Mouse (Mus musculus) heart, postnatal 0 days (tissue): Measurements from ENCODE around the gene Mfsd4b4. TPM values are rescaled to one million over a fixed set of nuclear protein-coding genes. Genes with fewer than 3 reads are reported as not detected.

ENCODE experiments used
- ATAC-seq: fragments of 200-750 bp; cut with Nextera tagmentation; 2 replicates; pipeline ENCODE4 v1.8.0; 2017; ENCODE audit warnings: low read depth, moderate number of reproducible peaks, moderate library complexity; ENCODE audit not compliant: insufficient read depth
- DNase-seq: peaks from one replicate; pipeline ENCODE4 v3.0.0-alpha.2; 2016; ENCODE audit warnings: low spot score
- H3K27ac ChIP-seq: fragments of 300-500 bp; sonication (generic); 2 replicates; pipeline ENCODE4 v1.5.1; 2014; ENCODE audit warnings: low read depth, mild to moderate bottlenecking
- H3K27me3 ChIP-seq: fragments of 300-500 bp; sonication (generic); 2 replicates; pipeline ENCODE4 v1.6.1; 2014; ENCODE audit warnings: low read length, mixed read lengths; ENCODE audit not compliant: control insufficient read depth, insufficient read depth
- H3K36me3 ChIP-seq: fragments of 300-500 bp; sonication (generic); replicated peaks from 2 replicates; pipeline ENCODE4 v1.6.1; 2014; ENCODE audit warnings: low read length, mixed read lengths; ENCODE audit not compliant: control insufficient read depth, insufficient read depth
- H3K4me1 ChIP-seq: fragments of 300-500 bp; sonication (generic); 2 replicates; pipeline ENCODE4 v1.6.1; 2014; ENCODE audit warnings: antibody characterized with exemption; ENCODE audit not compliant: control insufficient read depth, insufficient read depth
- H3K4me2 ChIP-seq: fragments of 300-500 bp; sonication (generic); 2 replicates; pipeline ENCODE4 v1.6.1; 2014; ENCODE audit warnings: low read depth, mild to moderate bottlenecking, low read length, moderate library complexity
- H3K4me3 ChIP-seq: fragments of 300-500 bp; sonication (generic); 2 replicates; pipeline ENCODE4 v1.5.1; 2014; ENCODE audit warnings: low read depth, low read length
- H3K9ac ChIP-seq: fragments of 300-500 bp; sonication (generic); replicated peaks from 2 replicates; pipeline ENCODE4 v1.6.1; 2014; ENCODE audit warnings: low read depth, low read length, mixed read lengths
- H3K9me3 ChIP-seq: fragments of 300-500 bp; sonication (generic); replicated peaks from 2 replicates; pipeline ENCODE4 v1.6.1; 2016; ENCODE audit warnings: low read length; ENCODE audit not compliant: control insufficient read depth
- CTCF ChIP-seq: IDR thresholded peaks from 2 replicates; pipeline ENCODE4 v1.5.1; 2016; ENCODE audit warnings: antibody characterized with exemption, control low read depth, low read depth
- EP300 ChIP-seq: IDR thresholded peaks from 2 replicates; pipeline ENCODE4 v1.6.1; 2016; ENCODE audit warnings: antibody characterized with exemption, low read depth
- WGBS: fragments of 180-500 bp; shearing (Covaris S2); extraction: QIAGEN DNeasy Blood & Tissue Kit; methylation state at CpG from one replicate; pipeline ENCODE4 v1.1.7; 2014; 5-methylcytosine and 5-hydroxymethylcytosine counted together
- polyA plus RNA-seq: library from polyadenylated mRNA; unstranded; fragments of >200 nt; fragmentation: Nextera tagmentation; extraction: Ambion mirVana; gene quantifications from 2 replicates; pipeline ENCODE4 v1.2.1, GENCODE M21; 2015
- total RNA-seq: library from RNA; depleted of rRNA; stranded (reverse); fragments of >200 nt; gene quantifications from 2 replicates; pipeline ENCODE4 v1.2.3, GENCODE M21; 2014; ENCODE audit warnings: low replicate concordance

Gene Mfsd4b4
- total and polyA plus RNA-seq, 2 experiments from 2014 or later = 2.8 to 3.0 TPM

- ATAC-seq (no peak), DNase-seq (no peak)
- WGBS = 50% methylated on average over 13 of the region's 13 CpGs
- Histone ChIP-seq H3K9me3 (no peaks in the 10 kb centered on the region), H3K4me3 (peak overlapping the region; percentile 23), H3K4me2 (peak overlapping the region; percentile 46), H3K36me3 (no peaks in the 10 kb centered on the region), H3K4me1 (no peaks in the 10 kb centered on the region), H3K9ac (0 out of 2 replicates have a peak overlapping the region, but pooled peaks have one; percentile 2), H3K27ac (no peak overlapping the region), H3K27me3 (no peaks in the 10 kb centered on the region)
- TF ChIP-seq EP300 (no peak), CTCF (no peak)
These were observed 9.9 kb upstream of the Mfsd4b4 start for GRCm38 (mm10) chr10:39908768-39909441.

- whole genome bisulfite sequencing = 61% methylated on average over 10 of the region's 10 CpGs
- no peak for ATAC-seq
- H3K36me3 ChIP-seq = no peaks in the 10 kb centered on the region
These were observed 8.0 kb upstream of the Mfsd4b4 start for GRCm38 (mm10) chr10:39906799-39907658.

GRCm38 (mm10) chr10:39904191-39904590 is 5.2 kb upstream of the Mfsd4b4 start:
- no peak overlapping the region for H3K4me3 ChIP-seq
- no peaks in the 10 kb centered on the region for H3K27me3 ChIP-seq
- ATAC-seq = no peak
- H3K4me1 ChIP-seq = 0 out of 2 replicates have a peak, but pooled peaks cover 3% of the 10 kb centered on the region
- no peak overlapping the region for H3K9ac ChIP-seq
- no peak overlapping the region for H3K27ac ChIP-seq
- no peaks in the 10 kb centered on the region for H3K9me3 ChIP-seq
- 74% methylated on average over 3 of the region's 3 CpGs for WGBS
- no peak for DNase-seq
- H3K4me2 ChIP-seq = no peak overlapping the region
- TF ChIP-seq CTCF (no peak), EP300 (no peak)
- H3K36me3 ChIP-seq = no peaks in the 10 kb centered on the region

More at GRCm38 (mm10) chr10:39906799-39907658, 8.0 kb upstream of the Mfsd4b4 start:
- no peaks in the 10 kb centered on the region for H3K4me1 ChIP-seq
- H3K27me3 ChIP-seq = no peaks in the 10 kb centered on the region
- TF ChIP-seq EP300 (no peak), CTCF (no peak)
- no peak overlapping the region for H3K4me3 ChIP-seq
- H3K4me2 ChIP-seq = no peak overlapping the region
- no peak overlapping the region for H3K27ac ChIP-seq
- H3K9ac ChIP-seq = no peak overlapping the region
- no peak for DNase-seq
- no peaks in the 10 kb centered on the region for H3K9me3 ChIP-seq

GRCm38 (mm10) chr10:39896503-39896902 is 2.5 kb downstream of the Mfsd4b4 start:
- TF ChIP-seq CTCF = peak; percentile 17
- TF ChIP-seq EP300 = no peak
- Histone ChIP-seq H3K27ac (no peak overlapping the region), H3K4me2 (no peak overlapping the region), H3K27me3 (no peaks in the 10 kb centered on the region), H3K9ac (no peak overlapping the region), H3K4me3 (no peak overlapping the region), H3K4me1 (peaks cover 11% of the 10 kb centered on the region; the same call in 1 of the 2 replicates), H3K36me3 (0 out of 2 replicates have a peak, but pooled peaks cover 4% of the 10 kb centered on the region), H3K9me3 (no peaks in the 10 kb centered on the region)
- 85% methylated on average over 5 of the region's 5 CpGs for WGBS
- DNase-seq (no peak), ATAC-seq (no peak)

- ATAC-seq = no peak
- TF ChIP-seq CTCF = no peak
- TF ChIP-seq EP300 = no peak
- H3K36me3 ChIP-seq = peaks cover 12% of the 10 kb centered on the region; the same call in 1 of the 2 replicates
- no peak overlapping the region for H3K9ac ChIP-seq
- H3K27me3 ChIP-seq = no peaks in the 10 kb centered on the region
- no peak for DNase-seq
- H3K4me2 ChIP-seq = no peak overlapping the region
- WGBS = 54% methylated on average over 11 of the region's 11 CpGs
- no peaks in the 10 kb centered on the region for H3K9me3 ChIP-seq
- H3K4me3 ChIP-seq = no peak overlapping the region
- no peak overlapping the region for H3K27ac ChIP-seq
- H3K4me1 ChIP-seq = peaks cover 9% of the 10 kb centered on the region; the same call in 1 of the 2 replicates
These were observed 5.0 kb downstream of the Mfsd4b4 start for GRCm38 (mm10) chr10:39893702-39894697.
